Mouse (Mus musculus): ENCODE data around the gene Neurod2.

Gene Neurod2

GRCm38 (mm10) chr11:98329081-98329959, at the start of gene Neurod2:
Gene Neurod2, minus strand, starts transcription at chr11:98329648.
- DNase-seq (ENCODE audit: low read depth, low spot score) = no peak

- no peak for DNase-seq (ENCODE audit: low read depth, low spot score)
Measured at GRCm38 (mm10) chr11:98377787-98378186, 48.3 kb upstream of the Neurod2 start.

GRCm38 (mm10) chr11:98376756-98377155, 47.3 kb upstream of the Neurod2 start:
- no peak for DNase-seq (ENCODE audit: low read depth, low spot score)

GRCm38 (mm10) chr11:98374266-98374665, 44.8 kb upstream of the Neurod2 start:
- no peak for DNase-seq (ENCODE audit: low read depth, low spot score)

GRCm38 (mm10) chr11:98373244-98373643, 43.8 kb upstream of the Neurod2 start:
- no peak for DNase-seq (ENCODE audit: low read depth, low spot score)

GRCm38 (mm10) chr11:98372406-98372805, 43.0 kb upstream of the Neurod2 start:
- peak; percentile 82 for DNase-seq (ENCODE audit: low read depth, low spot score)

GRCm38 (mm10) chr11:98371556-98372240, 42.2 kb upstream of the Neurod2 start:
- no peak for DNase-seq (ENCODE audit: low read depth, low spot score)

GRCm38 (mm10) chr11:98370588-98370987, 41.1 kb upstream of the Neurod2 start:
- no peak for DNase-seq (ENCODE audit: low read depth, low spot score)

GRCm38 (mm10) chr11:98369337-98369736, 39.9 kb upstream of the Neurod2 start:
- DNase-seq (ENCODE audit: low read depth, low spot score) = no peak

- no peak for DNase-seq (ENCODE audit: low read depth, low spot score)
Measured at GRCm38 (mm10) chr11:98367863-98368186, 38.4 kb upstream of the Neurod2 start.

GRCm38 (mm10) chr11:98367171-98367862, 37.9 kb upstream of the Neurod2 start:
- no peak for DNase-seq (ENCODE audit: low read depth, low spot score)

- no peak for DNase-seq (ENCODE audit: low read depth, low spot score)
Measured at GRCm38 (mm10) chr11:98366290-98366689, 36.8 kb upstream of the Neurod2 start.

GRCm38 (mm10) chr11:98364410-98364809, 35.0 kb upstream of the Neurod2 start:
- DNase-seq (ENCODE audit: low read depth, low spot score) = no peak

GRCm38 (mm10) chr11:98363817-98364216, 34.4 kb upstream of the Neurod2 start:
- no peak for DNase-seq (ENCODE audit: low read depth, low spot score)

GRCm38 (mm10) chr11:98360866-98361521, 31.5 kb upstream of the Neurod2 start:
- DNase-seq (ENCODE audit: low read depth, low spot score) = no peak

- DNase-seq (ENCODE audit: low read depth, low spot score) = peak; percentile 93
Measured at GRCm38 (mm10) chr11:98358161-98359083, 29.0 kb upstream of the Neurod2 start, which contains the start of gene Stard3. Gene Stard3, plus strand, starts transcription at chr11:98358368.

- DNase-seq (ENCODE audit: low read depth, low spot score) = no peak
Measured at GRCm38 (mm10) chr11:98357396-98358160, 28.1 kb upstream of the Neurod2 start.

GRCm38 (mm10) chr11:98356625-98357394, 27.4 kb upstream of the Neurod2 start:
- no peak for DNase-seq (ENCODE audit: low read depth, low spot score)

- peak; percentile 92 for DNase-seq (ENCODE audit: low read depth, low spot score)
Measured at GRCm38 (mm10) chr11:98355732-98356299, 26.4 kb upstream of the Neurod2 start.
